Mouse (Mus musculus) bone marrow macrophage, adult 2 months (primary cell): ENCODE results near the gene Klk5.

Experiments
- CTCF ChIP-seq: IDR thresholded peaks from 2 replicates; pipeline ENCODE4 v1.5.1; 2012; ENCODE audit warnings: low read depth, mild to moderate bottlenecking, low read length, moderate library complexity
- POLR2A ChIP-seq: IDR thresholded peaks from 2 replicates; pipeline ENCODE4 v1.6.1; 2012; ENCODE audit warnings: mild to moderate bottlenecking, low read depth, low read length, borderline replicate concordance

DNA sequence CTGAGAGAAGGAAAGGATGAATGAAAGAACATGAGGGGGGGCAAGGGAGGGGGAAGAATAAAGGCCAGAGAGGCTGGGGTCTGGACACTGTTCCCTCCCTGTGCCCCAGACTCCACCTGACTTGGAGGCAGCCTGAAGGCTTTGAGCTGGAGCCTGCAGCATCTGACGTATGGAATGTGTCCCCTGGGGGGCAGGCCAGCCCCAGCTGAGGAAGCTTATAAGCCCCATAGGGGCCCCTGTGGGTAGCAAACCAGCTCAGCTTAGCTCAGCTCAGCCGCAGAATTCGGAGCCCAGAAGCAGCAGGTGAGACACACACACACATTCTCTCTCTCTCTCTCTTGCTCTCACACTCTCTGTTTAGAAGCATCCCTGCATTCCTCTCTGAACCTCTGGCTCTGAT lies 39.1 kb downstream of the Klk5 start, which contains the start of gene Klk4:
- no peak for TF ChIP-seq CTCF
- no peak for TF ChIP-seq POLR2A
